Mouse (Mus musculus) intestine, postnatal 0 days (tissue): ENCODE data around the gene Apoc4. TPM values are rescaled to one million over a fixed set of nuclear protein-coding genes. Genes with fewer than 3 reads are reported as not detected.
A peak's percentile ranks its signal among the peaks of the same experiment; 100 is the strongest.

Experiments
- ATAC-seq: fragments of 200-750 bp; cut with Nextera tagmentation; 2 replicates; pipeline ENCODE4 v1.8.0; 2017; ENCODE audit warnings: mild to moderate bottlenecking, moderate TSS enrichment, moderate library complexity
- H3K27ac ChIP-seq: fragments of 300-500 bp; sonication (generic); 2 replicates; pipeline ENCODE4 v1.5.1; 2014; ENCODE audit warnings: mild to moderate bottlenecking, low read depth, low read length, moderate library complexity
- H3K27me3 ChIP-seq: fragments of 300-500 bp; sonication (generic); replicated peaks from 2 replicates; pipeline ENCODE4 v1.6.1; 2014; ENCODE audit warnings: low read length, mixed read lengths; ENCODE audit not compliant: control insufficient read depth, insufficient read depth
- H3K36me3 ChIP-seq: fragments of 300-500 bp; sonication (generic); 2 replicates; pipeline ENCODE4 v1.6.1; 2014; ENCODE audit warnings: mild to moderate bottlenecking, moderate library complexity; ENCODE audit not compliant: control insufficient read depth, insufficient read depth
- H3K4me1 ChIP-seq: fragments of 300-500 bp; sonication (generic); replicated peaks from 2 replicates; pipeline ENCODE4 v1.6.1; 2014; ENCODE audit warnings: antibody characterized with exemption, low read length, mixed read lengths; ENCODE audit not compliant: control insufficient read depth, insufficient read depth
- H3K4me2 ChIP-seq: fragments of 300-500 bp; sonication (generic); replicated peaks from 2 replicates; pipeline ENCODE4 v1.6.1; 2014; ENCODE audit warnings: low read depth, mild to moderate bottlenecking, moderate library complexity
- H3K4me3 ChIP-seq: fragments of 300-500 bp; sonication (generic); 2 replicates; pipeline ENCODE4 v1.5.1; 2014; ENCODE audit warnings: low read depth, low read length
- H3K9ac ChIP-seq: fragments of 300-500 bp; sonication (generic); 2 replicates; pipeline ENCODE4 v1.6.1; 2014; ENCODE audit warnings: mild to moderate bottlenecking, low read depth, low read length
- H3K9me3 ChIP-seq: fragments of 300-500 bp; sonication (generic); 2 replicates; pipeline ENCODE4 v1.6.1; 2016; ENCODE audit warnings: mixed run types; ENCODE audit not compliant: control insufficient read depth
- CTCF ChIP-seq: sonication (generic); IDR thresholded peaks from 2 replicates; pipeline ENCODE4 v1.5.1; 2016; ENCODE audit warnings: low read depth, mild to moderate bottlenecking, control low read depth, antibody characterized with exemption, moderate library complexity
- WGBS: fragments of 180-500 bp; shearing (Covaris S2); extraction: QIAGEN DNeasy Blood & Tissue Kit; methylation state at CpG from one replicate; pipeline ENCODE4 v1.1.7; 2014; 5-methylcytosine and 5-hydroxymethylcytosine counted together
- polyA plus RNA-seq: library from polyadenylated mRNA; unstranded; fragments of >200 nt; fragmentation: Nextera tagmentation; extraction: Ambion mirVana; gene quantifications from 2 replicates; pipeline ENCODE4 v1.2.1, GENCODE M21; 2015

Apoc4 gene
- 0.70 and 1.4 TPM in 2 replicates for polyA plus RNA-seq

DNA sequence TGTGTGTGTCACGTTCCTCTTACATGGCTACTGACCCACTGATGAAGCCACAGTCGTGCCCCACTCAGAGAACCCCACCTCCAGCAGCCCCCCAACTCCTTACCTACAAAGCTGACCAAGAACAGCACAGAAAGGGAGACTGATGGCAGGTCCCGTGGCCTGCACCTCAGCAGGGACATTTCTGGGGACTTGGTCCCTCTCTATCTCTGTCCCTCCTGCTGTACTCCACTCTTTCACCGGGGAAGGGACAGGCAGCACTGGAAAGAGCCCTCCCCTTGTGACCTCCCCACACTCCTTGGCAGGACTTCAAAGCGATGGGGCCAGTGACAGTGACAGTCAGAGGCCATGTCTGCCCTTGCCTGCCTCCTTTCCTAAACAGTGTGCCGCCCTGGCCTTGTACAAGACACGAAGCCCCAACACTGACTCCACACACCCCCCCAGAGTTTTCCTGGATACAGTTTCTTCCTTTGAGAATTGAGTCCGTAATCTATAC, at the start of gene Apoc4, which contains the start of gene Gm44805:
Gene Apoc4, minus strand, starts transcription at position 278 of the 493 bp plus-strand sequence.
Gene Gm44805, minus strand, starts transcription at position 222 of the 493 bp plus-strand sequence.
- no peak for TF ChIP-seq CTCF
- H3K4me3 ChIP-seq = no peak within 1 kb of the TSS
- H3K9ac ChIP-seq = 0 out of 2 replicates have a peak within 1 kb of the TSS, but pooled peaks have one; percentile 26
- no peak for ATAC-seq
- no peaks in the 10 kb centered on the region for H3K9me3 ChIP-seq
- H3K36me3 ChIP-seq = no peaks in the 10 kb centered on the region
- no peaks in the 10 kb centered on the region for H3K27me3 ChIP-seq
- H3K4me2 ChIP-seq = no peak within 1 kb of the TSS
- H3K27ac ChIP-seq = peak within 1 kb of the TSS; percentile 68
- H3K4me1 ChIP-seq = peaks cover 3% of the 10 kb centered on the region; the same call in 1 of the 2 replicates
- 55% methylated on average over 8 of the region's 8 CpGs for WGBS

- Histone ChIP-seq H3K4me1 (no peaks in the 10 kb centered on the region), H3K4me3 (no peak overlapping the region), H3K9ac (no peak overlapping the region), H3K27ac (no peak overlapping the region), H3K27me3 (no peaks in the 10 kb centered on the region), H3K9me3 (no peaks in the 10 kb centered on the region), H3K36me3 (peaks cover 93% of the 10 kb centered on the region), H3K4me2 (no peak overlapping the region)
- ATAC-seq = no peak
- no peak for TF ChIP-seq CTCF
- 84% methylated on average over 4 of the region's 4 CpGs for WGBS
Observed at GRCm38 (mm10) chr7:19726541-19726940, 45.3 kb upstream of the Apoc4 start.

- Histone ChIP-seq H3K9ac (no peak overlapping the region), H3K27ac (no peak overlapping the region), H3K4me3 (no peak overlapping the region), H3K27me3 (no peaks in the 10 kb centered on the region), H3K36me3 (peaks cover 88% of the 10 kb centered on the region), H3K4me2 (no peak overlapping the region), H3K4me1 (no peaks in the 10 kb centered on the region), H3K9me3 (no peaks in the 10 kb centered on the region)
- 81% methylated on average over 12 of the region's 12 CpGs for WGBS
- TF ChIP-seq CTCF = no peak
- ATAC-seq = 0 out of 2 replicates have a peak, but pooled peaks have one; percentile 14
Observed at GRCm38 (mm10) chr7:19724167-19724566, 42.9 kb upstream of the Apoc4 start.

- Histone ChIP-seq H3K36me3 (peaks cover 81% of the 10 kb centered on the region), H3K4me1 (no peaks in the 10 kb centered on the region), H3K9me3 (no peaks in the 10 kb centered on the region), H3K27me3 (no peaks in the 10 kb centered on the region), H3K27ac (no peak overlapping the region), H3K4me2 (no peak overlapping the region), H3K4me3 (no peak overlapping the region), H3K9ac (no peak overlapping the region)
- ATAC-seq = peak; percentile 44
- 0 out of 2 replicates have a peak, but pooled peaks have one; percentile 28 for TF ChIP-seq CTCF
- 81% methylated on average over 6 of the region's 6 CpGs for WGBS
Observed at GRCm38 (mm10) chr7:19722754-19723195, 41.5 kb upstream of the Apoc4 start.

DNA sequence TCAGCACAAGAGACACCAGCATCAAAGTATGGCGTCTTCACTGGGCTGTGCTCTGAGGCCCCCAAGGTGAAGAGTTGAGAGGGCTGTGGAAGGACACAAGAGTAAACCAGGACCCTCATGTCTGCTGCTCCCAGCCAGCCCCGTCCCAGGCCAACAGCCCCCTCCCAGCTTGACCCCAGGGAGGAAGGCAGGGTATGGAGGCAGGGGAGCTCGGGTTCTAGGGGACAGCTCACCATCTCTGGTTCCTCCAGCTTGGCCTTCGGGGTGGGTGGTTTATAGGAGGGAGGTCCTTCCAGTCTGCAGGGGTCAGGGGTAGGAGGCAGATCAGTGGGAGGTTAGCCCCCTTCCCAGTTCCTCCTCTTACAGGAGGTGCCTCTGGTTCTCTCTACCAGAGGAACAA, 37.9 kb upstream of the Apoc4 start:
- 90% methylated on average over 4 of the region's 4 CpGs for WGBS
- H3K27me3 ChIP-seq = no peaks in the 10 kb centered on the region
- ATAC-seq = no peak
- H3K9me3 ChIP-seq = no peaks in the 10 kb centered on the region
- H3K4me2 ChIP-seq = no peak overlapping the region
- H3K27ac ChIP-seq = no peak overlapping the region
- H3K9ac ChIP-seq = no peak overlapping the region
- no peak overlapping the region for H3K4me3 ChIP-seq
- no peak for TF ChIP-seq CTCF
- no peaks in the 10 kb centered on the region; the same call in 1 of the 2 replicates for H3K4me1 ChIP-seq
- peaks cover 56% of the 10 kb centered on the region for H3K36me3 ChIP-seq

DNA sequence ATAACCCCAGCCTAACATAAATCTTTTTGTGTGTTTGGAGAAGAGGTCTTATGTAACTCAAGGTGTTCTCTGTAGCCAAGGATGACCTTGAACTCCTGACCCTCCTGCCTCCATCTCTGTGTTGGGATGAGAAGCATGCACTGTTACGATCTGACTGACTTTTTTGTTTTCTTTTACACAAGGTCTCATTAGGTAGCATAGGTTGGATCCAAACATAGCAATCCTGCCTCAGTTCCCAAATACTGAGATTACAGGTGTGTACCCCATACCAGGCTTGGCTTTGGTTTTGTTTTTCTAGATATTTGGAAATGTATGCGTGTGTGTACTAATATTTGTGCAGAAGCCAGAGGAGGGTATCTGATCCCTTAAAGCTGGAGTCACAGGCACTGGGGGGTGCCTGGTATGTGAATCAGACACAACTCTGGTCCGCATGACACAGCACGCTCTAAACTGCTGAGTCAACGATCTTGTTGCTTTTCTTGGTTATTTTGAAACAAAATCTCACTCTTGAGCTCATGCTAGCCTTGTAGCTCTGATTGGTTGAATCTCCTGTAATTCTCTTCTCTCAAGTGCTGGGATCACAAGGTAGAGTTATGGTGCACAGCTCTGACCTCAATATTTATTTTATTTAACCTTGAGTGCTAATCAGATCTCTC, 37.1 kb upstream of the Apoc4 start:
- Histone ChIP-seq H3K4me1 (no peaks in the 10 kb centered on the region; the same call in 1 of the 2 replicates), H3K27ac (no peak overlapping the region), H3K27me3 (no peaks in the 10 kb centered on the region), H3K4me2 (no peak overlapping the region), H3K9ac (no peak overlapping the region), H3K9me3 (no peaks in the 10 kb centered on the region), H3K4me3 (no peak overlapping the region), H3K36me3 (peaks cover 49% of the 10 kb centered on the region)
- 94% methylated on average over 5 of the region's 5 CpGs for whole genome bisulfite sequencing
- TF ChIP-seq CTCF = no peak
- no peak for ATAC-seq
